Mouse (Mus musculus): Measurements from ENCODE around the gene Pus10.

Gene Pus10

DNA sequence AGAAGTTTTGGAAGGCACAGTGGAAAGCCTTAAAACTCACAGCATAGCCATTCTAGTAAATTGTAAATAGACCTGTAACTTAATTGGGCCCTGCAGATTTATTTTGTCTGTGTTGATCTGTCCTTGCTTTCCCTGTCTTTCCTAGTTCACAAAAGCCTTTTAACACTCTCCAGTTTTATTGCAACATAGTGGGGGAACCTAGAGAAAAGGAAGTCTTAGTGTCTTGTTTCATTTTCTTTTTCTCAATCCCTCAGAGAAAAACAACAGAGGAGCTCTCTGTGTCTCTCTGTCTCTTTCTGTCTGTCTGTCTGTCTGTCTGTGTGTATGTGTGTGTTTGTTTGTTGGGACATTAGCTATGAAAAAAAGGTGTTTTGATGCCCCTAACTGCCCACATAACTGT is 30.4 kb downstream of the Pus10 start:
- DNase-seq (ENCODE audit: low read depth, low spot score), result no peak

DNA sequence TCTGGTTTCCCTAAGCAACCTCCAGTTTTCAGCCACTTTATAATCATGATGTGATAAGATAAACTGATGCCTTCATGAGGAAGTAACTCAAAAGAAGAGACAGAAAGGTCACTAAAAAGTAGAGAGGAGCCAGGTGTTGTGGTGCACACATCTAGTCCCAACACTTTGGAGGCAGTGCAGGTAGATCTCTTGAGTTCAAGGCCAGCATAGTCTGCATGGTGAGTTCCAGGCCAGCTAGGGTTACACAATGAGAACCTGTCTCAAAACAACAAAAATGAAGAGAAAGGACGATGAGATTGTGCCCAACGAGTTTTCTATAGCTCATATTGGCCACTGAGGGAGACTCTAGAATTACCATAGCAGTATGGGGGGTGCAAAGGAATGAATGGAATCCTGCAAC is 33.1 kb downstream of the Pus10 start:
- DNase-seq (ENCODE audit: low read depth, low spot score), result no peak

DNA sequence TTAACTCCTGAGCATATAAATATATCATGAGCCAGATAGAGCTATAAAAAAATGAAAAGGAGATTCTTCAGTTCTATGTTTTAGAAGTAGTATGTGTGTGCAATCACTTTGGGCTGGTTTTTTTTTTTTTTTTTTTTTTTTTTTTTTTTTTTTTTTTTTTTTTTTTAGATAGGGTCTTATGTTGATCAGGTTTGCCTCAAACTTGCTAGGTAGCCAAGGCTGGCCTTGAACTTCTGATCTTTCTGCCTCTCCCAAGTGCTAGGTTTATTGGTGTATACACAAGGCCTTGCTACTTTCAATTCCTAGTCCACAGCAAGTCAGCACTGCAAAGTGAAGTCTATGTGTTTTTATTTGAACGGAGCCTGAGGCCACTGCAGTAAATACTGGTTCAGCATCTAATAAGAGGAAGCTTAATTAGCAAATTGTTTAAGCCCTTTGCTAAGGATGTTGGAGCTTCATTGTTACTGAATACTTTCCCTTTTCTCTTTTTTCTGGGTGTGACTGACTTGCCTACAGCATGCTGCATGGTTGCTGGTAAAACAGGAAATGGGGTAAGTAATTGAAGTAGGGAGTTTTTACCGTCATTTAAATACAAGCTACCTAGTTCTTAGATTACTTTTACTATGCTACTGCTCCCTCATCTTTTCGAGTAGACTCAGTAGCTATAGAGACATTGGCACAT is 34.1 kb downstream of the Pus10 start:
- DNase-seq (ENCODE audit: low read depth, low spot score), result peak; percentile 38

DNA sequence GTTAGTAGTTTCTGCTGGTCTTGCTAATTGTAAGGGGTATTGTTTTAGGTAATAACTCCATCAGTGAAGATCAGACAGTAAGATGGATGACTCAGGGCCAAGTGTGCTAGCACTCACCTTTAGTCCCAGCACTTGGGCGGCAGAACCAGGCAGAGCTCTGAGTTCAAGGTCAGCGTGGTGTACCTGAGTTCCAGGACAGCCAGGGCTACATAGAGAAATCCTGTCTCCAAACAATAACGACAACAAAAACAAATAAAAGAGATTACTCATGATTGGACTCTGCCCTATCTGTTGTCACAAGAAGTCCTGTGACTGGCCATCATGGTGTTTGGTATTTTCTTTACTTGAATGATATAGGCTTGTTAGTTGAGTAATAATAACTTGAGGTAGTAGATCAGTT is 36.4 kb downstream of the Pus10 start:
- no peak for DNase-seq (ENCODE audit: low read depth, low spot score)

DNA sequence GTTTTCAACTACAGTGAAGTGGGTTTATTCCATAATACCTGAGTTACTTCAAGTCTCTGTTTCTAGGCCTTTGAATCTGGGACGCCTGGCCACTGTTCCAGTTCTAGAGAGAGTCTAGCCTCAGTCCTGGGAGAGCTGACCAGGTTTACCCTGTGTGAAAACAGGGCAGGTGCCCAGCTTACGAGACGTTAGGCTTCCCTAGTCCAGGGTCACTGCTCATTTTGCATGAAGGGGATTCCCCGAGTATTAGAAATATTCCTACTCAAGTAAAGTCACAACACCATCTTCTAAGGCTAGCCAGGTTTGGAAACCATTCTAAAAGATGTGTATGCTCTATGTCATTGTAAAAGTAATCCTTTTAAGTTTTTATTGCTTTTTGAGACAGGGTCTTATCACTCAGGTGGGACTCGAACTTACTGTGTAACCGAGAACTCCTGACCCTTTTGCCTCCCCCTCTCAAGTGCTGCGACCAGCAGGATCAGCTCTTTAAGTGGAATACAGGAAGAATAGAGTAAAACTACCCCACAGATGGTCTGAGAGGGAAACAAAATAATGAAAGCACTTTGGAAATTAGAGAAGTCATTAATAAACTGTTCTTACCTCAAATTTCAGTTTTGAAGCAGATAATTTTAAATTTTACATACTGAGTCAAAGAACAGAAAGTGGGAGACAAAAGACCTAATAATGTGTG is 39.3 kb downstream of the Pus10 start:
- no peak for DNase-seq (ENCODE audit: low read depth, low spot score)

DNA sequence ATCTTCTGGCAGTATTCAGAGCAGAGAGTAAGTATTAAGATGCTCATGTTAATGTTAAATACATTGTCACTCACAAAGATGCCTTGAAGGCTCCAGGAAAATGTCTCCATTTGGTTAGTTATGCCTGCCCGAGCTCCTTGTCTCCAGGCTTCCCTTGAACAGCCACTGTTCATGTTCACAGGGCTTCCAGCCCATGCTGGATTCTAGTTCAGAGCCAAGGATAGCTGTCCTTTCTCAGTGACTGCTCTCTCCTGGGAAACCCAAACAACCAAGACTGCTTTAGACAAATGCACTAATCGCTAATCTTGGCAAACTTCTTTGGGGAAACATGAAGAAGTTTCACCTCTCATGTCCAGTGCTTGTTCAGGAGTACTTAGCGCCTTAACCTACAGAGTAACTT is 46.8 kb downstream of the Pus10 start:
- DNase-seq (ENCODE audit: low read depth, low spot score), result no peak

DNA sequence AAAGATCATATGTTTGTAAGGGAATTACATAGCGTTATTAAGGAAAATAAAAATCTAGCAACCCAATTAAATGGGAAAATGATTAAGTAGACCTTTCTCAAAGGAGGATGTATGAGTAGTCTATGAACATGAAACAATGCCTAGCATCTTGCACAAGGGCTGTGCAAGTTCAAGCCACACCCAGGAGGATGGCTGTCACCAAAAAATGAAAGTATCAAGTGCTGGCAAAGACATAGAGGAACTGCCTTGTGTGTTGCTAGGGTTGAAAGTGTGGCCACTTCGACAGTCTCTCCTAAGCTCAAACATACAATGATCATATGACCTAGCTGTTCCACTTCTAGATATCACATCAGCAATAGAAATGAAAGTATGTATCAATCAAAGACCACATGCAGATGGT is 53.4 kb downstream of the Pus10 start:
- DNase-seq (ENCODE audit: low read depth, low spot score), result no peak

DNA sequence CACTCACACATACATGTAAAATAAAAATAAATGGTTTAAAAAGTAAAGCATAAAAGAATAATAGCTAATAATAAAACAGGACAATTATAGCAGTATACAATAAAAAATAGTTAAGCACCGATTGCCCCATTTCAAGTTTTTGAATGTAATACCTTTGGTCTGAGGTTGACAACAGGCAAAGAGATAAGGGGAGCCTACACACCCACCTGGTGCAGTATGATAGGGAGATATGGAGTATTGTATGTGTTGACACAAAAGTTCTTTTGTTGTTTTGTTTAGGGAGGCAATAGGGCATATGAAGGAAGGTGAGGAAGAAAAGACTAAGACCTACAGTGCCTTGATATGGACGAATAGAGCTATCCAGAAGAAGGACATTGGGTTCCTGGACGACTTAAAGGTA is 54.4 kb downstream of the Pus10 start:
- no peak for DNase-seq (ENCODE audit: low read depth, low spot score)

DNA sequence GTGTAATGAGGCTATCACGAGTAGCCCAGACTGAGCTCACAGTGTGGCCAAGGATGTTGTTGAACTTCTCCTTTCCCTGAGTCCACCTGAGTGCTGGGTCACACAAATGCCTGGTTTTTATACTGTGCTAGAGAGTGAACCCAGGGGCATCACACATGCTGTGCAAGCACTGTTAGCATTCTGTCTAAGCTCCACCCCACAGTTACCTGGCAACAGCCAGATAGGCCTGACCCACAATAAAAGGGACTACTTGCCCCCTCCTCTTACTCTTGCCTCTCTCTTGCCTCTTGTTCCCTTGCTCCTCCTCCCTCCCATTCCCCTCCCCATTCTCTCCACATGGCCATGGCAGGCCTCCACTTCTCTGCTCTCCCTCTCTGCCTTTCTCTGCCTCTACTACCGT is 56.9 kb downstream of the Pus10 start:
- peak; percentile 53 for DNase-seq (ENCODE audit: low read depth, low spot score)

DNA sequence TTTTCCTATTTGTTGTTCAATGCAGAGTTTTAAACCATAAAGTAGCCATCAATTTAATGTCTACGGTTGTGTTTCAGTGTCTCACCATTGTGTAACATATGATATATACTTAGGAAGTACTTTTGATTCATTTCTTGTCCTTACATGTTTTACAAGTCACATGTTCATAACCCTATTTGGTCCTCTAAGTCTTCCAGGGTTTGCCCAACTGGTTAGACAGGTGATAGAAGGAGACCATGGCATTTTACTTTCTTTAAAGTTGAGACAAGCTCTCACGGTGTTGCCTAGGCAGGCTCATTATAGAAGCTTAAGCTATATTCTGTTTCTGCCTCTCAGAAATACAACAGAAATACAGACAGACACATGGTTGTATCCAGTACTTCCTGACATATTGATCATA is 60.4 kb downstream of the Pus10 start:
- no peak for DNase-seq (ENCODE audit: low read depth, low spot score)

DNA sequence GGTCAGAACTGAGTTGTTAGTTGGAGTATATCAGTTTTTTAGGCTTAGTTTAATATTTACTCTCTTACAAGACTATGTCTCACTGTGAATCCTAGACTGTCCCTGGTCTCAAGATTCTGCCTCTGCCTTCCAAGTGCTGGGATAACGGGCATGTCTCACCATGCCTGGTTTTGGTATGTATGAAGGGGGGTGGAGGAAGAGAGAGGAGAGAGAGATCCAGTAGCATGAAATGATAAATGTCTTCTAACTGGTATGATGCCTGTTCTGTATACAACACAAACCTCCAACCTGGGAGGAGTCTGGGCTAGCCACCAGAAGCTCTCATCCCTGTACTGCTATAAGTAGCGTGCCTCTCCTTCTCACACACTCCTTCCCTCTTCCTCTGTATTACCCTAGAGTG is 61.0 kb downstream of the Pus10 start:
- DNase-seq (ENCODE audit: low read depth, low spot score), result no peak

DNA sequence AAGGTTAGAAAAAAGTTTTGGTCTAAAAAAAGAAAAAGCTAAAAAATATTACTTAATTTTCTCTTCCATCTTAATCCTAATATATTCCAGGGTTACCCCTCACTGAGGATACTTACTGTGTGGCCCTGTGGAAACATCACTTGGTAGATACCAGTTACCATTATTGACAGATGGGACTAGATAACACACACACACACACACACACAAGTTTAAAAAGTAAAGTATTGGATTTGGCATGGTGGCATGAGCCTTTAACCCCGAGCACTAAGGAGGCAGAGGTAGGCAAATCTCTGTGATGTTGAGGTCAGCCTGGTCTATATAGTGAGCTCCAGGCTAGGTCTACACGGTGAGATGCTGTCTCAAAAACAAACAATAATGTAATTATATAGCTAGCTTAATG is 62.7 kb downstream of the Pus10 start:
- DNase-seq (ENCODE audit: low read depth, low spot score), result no peak

DNA sequence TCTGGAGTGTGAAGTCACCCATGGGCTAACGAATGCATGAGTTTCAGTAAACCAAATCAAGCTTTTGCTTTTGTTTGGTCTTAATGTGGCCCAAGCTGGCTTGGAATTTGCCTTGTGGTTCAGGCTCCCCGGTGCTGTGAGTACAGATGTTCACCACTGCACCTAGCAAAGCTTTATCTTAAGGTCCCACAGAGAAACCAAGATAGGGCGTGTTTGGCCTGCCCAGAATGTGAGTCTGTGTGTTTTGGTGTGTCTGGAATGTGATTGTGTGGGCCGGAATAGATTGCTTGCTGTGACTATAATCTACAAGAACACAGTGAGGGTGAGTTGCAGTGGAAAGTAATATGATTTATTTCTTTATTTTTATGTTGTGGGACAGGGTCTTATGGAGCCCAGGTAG is 64.6 kb downstream of the Pus10 start:
- DNase-seq (ENCODE audit: low read depth, low spot score), result no peak

DNA sequence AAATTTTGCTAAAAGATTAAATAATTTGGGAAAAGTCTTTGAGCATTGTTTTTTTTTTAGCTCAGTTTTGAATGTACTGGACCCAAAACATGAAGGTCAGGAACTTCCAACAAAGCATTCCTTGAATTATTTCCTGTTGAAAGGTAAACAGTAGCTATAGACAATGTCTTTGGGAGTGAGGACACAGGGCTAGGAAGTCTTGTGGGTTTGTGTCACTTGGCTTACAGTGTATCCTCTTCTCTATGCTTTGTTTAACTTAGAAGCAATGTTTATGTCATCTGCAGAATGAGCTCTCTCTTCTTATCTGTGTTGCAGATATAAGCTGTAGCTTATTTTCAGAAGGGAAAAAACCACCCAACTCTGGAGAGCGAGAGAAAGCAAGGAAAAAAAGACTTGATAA is 67.4 kb downstream of the Pus10 start:
- DNase-seq (ENCODE audit: low read depth, low spot score), result no peak

DNA sequence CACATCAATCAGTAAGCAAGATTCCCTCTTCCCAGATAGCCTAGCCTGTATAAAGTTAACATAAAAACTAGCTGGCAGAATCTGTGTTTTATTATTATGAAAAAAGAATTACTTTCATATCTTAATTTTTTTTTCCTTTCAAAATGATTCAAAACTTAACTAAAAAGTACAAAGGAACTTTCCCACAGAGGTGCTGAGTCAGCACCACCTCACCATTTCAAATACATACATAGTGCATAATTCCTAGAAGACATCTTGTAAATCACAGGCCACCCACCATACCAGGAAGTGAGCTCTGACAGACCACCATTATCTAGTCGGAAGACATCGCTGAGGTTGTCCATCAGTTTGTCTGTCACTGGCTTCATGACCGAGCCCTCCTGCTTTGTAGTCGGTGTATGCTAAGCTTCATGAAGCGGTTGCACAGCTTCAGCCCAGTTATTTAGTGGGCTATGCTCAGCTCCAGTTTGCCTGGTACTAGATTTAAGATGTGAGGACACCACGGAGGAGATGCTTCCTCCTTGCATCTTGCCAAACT is 69.3 kb downstream of the Pus10 start:
- DNase-seq (ENCODE audit: low read depth, low spot score), result no peak

DNA sequence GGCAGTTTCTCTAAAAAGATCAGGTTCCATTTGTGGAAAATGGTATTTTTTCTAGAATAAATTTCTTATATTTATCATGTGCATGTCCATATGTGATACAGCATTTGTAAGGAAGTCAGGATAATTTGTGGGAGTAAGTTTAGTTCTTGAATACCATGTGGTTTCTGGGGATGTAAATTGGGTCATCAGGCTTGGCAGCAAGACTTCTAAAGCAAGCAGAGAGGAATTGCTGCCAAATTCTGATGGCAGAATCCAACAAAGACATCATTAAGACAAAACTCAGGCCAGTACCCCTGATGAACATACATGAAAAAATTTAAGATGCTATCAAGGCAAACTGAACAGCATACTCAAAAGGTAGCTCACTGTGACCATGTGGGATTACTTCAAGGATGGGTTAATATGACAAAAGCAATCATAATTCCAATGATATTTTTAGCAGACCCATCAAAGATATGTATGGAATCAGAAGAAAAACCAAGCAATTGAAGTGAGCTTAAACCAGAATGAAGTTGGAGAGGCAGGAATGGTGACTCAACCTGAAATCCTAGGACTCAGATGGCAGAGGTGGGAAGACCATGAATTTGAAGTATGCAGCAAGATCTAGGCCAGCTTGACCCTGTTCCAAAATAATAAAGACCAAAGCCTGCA is 70.5 kb downstream of the Pus10 start:
- DNase-seq (ENCODE audit: low read depth, low spot score), result no peak

DNA sequence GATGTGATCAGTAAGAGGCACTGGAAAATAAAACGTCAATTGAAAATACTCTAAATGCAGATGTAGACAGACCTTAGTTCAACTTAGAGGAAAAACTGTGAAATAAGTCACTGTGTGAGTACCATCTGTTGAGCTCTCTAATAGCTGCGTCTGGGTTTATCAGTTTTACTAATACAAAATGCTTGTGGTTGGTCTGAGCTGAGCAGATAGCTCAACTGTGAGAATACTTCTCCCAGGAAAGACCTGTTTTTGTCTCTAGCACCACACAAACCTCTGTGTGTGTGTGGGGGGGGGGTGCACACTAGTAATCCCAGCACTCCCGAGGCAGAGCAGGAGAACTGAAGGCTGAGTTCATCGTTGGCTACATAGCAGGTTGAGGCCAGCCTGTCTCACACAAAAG is 75.4 kb downstream of the Pus10 start:
- no peak for DNase-seq (ENCODE audit: low read depth, low spot score)

DNA sequence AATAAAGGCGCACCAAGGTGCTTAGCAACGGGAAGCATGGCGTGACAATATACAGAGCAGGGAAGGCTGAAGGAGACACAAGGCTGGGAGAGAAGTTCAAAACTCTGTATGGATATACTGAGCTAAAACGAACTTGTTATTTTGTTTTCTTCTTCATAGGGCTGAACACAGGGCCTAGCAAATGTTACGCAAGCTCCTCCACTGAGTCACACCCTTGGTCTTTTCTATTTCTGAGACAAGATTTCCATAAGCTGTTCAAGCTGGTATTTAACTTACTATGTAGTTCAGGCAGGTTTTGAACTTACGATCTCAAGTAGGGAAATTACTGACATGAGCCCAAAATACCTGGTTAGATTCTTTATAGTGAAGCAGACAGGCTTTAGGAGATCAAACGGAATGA is 75.9 kb downstream of the Pus10 start:
- DNase-seq (ENCODE audit: low read depth, low spot score), result no peak

DNA sequence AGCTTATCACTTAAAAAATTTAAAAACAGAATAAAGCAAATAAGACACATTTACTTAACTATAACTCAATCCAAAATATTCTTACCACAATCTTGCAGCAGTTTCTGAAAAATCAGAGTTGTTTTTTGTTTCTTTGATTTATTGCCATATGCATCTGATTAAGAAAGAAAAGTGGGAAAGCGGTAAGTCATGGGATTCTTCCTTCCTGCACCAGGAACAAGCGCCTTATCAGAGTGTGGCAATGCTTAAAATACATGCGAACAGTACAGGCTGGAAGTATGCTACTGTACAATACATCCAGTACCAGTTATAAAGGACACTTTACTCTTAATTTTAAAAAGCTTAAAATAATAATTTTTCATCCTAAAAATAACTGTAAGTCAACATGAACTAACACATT is 78.9 kb downstream of the Pus10 start:
- DNase-seq (ENCODE audit: low read depth, low spot score), result no peak

DNA sequence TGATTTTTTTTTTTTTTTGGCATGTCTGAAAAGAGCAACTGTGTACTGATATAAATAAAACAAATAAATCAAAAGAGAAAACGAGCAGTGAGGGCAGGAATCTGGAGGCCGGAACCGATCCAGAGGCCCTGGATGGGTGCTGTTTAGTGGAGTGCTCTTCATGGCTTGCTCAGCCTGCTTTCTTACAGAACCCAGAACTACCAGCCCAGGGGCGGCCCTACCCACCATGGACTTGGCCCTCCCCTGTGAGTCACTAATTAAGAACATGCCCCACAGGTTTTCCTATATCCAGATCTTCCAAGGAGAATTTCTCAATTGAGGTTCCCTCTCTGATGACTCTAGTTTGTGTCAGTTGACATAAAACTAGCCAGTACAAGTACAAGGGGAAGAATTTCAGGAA is 80.6 kb downstream of the Pus10 start:
- DNase-seq (ENCODE audit: low read depth, low spot score), result no peak

DNA sequence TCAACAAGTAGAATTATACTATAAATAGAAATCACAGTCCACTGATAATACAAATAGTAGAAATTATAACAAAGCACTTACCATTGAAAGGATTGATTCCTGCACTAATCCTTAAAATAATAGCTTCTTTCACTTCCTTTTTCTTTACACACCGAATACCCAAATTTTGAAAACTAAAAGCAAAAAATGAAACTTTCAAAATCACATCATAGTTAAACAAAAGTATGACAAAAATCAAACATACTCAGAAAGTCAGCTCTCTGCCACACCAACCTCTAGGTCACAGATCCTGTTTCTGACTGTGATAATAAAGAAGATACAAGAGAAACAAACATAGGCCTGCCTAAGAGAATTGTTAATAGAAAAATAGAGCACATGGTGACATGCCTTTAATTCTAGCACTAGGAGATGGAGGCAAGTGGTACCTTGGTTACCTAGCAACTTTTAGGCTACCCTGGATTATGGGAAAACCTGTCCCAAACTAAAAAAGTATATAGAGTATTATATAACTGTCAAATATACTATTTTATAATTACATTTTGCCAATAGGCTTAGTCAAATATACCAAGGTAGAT is 87.7 kb downstream of the Pus10 start:
- DNase-seq (ENCODE audit: low read depth, low spot score), result no peak

DNA sequence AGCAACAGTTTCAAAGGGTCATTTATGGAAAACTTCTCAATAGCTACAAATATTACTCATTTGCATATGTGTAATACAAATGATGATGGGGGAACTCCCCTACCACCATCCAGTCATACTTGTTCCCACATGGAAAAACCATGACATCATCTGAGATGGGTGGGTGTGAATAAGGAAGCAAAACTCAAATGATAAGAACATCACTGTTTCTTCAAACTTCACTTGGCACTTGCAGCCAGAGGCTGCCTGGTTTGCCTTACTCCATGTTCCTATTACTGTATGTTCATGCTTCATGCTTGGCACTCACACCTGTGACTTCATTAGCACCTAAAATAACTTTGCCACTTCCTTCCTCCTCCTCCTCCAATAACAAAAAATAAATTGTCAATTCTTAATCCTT is 88.9 kb downstream of the Pus10 start:
- no peak for DNase-seq (ENCODE audit: low read depth, low spot score)

DNA sequence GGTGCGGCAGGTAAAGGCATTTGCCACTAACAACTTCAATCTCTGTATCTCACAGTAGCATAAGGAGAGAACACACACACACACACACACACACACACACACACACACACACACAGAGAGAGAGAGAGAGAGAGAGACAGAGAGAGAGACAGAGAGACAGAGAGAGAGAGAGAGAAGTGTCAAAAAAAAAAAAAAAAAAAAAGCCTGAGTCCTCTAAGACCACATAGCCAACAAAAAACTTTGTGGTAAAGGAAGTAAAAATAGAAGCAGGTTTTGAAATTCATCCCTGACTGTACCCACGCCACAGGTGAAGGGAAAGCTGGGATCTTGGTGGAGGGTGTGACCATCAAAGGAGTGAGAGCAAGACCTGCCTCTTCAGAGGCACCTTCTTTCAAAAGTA is 92.7 kb downstream of the Pus10 start:
- DNase-seq (ENCODE audit: low read depth, low spot score), result no peak

All from ES-CJ7 (cell line).